Mouse (Mus musculus): ENCODE results near the gene Ttc26. TPM values are rescaled to one million over a fixed set of nuclear protein-coding genes. Genes with fewer than 3 reads are reported as not detected.
A peak's percentile ranks its signal among the peaks of the same experiment; 100 is the strongest.

The Ttc26 gene
- polyA plus RNA-seq, 1 experiment from 2014 or later, result 2.8 TPM

DNA sequence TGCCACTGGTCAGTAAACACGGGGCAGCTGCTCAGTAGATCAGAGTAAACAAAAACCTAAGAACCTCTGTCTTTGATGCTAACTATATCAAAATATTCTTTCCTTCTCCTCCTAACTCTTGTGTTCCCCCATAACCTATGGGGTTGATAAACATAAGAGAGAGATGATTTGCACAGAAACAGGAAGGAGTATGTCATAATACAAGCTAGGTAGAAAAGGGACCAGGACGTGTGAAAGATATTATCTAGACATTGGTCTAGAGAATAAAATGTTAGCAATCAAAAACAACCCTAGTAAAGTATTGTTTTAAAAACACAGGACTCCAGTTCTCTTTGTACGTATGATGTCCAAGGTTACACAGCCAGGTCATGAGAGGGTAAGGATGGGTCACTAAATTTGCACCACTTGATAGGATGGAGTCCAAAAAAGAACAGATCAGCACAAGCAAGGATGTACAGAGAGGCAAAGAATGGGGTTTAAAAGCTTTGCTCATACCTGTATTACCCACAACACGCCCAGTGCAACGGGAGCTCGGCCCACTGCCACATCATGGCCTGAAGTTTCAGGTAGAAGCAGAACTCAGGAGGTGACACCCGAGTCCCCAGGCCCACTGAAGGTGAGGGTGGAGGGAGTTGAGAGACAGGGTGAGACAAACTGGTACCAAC lies 37.1 kb upstream of the Ttc26 start:
- ATAC-seq (replicated peaks; ENCODE audit: extremely low read depth, insufficient read depth, low FRiP score), result no peak
- no peaks in the 10 kb centered on the region for H3K27me3 ChIP-seq (ENCODE audit: control insufficient read depth, insufficient read depth, low read length)
- H3K4me1 ChIP-seq (ENCODE audit: control insufficient read depth, insufficient read depth, low read length), result peaks cover 18% of the 10 kb centered on the region
- H3K9me3 ChIP-seq (replicated peaks; ENCODE audit: control insufficient read depth, low read length), result no peaks in the 10 kb centered on the region
- no peaks in the 10 kb centered on the region for H3K36me3 ChIP-seq (ENCODE audit: control insufficient read depth, insufficient read depth)
- H3K27ac ChIP-seq (ENCODE audit: low read length), result no peak overlapping the region
- H3K4me2 ChIP-seq (ENCODE audit: low read depth, low read length), result no peak overlapping the region
- no peak overlapping the region for H3K4me3 ChIP-seq (ENCODE audit: low read length)
- WGBS, result 79% methylated on average over 7 of the region's 7 CpGs
- H3K9ac ChIP-seq (ENCODE audit: low read length), result no peak overlapping the region

DNA sequence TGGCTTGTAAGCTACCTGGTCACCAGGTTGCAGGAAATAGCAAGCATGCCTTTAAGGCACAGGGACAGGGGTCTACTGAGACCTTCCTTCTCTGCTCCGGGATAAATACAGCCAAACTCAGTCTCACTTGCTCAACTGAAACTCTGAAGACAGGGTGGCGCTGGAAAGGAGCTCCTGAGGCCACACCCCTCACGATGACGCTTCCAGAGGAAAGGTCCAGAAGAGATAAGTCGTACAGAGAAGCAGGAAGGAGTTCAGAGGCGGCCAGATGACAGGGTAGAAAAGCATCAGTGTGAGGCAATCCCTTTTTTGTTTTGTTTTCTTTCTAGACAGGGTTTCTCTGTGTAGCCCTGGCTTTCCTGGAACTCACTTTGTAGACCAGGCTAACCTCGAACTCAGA lies 35.5 kb upstream of the Ttc26 start:
- Histone ChIP-seq H3K27me3 (ENCODE audit: control insufficient read depth, insufficient read depth, low read length) (no peaks in the 10 kb centered on the region; the same call in 1 of the 2 replicates), H3K9ac (ENCODE audit: low read length) (no peak overlapping the region), H3K4me2 (ENCODE audit: low read depth, low read length) (no peak overlapping the region), H3K27ac (ENCODE audit: low read length) (no peak overlapping the region), H3K4me3 (ENCODE audit: low read length) (no peak overlapping the region), H3K9me3 (replicated peaks; ENCODE audit: control insufficient read depth, low read length) (no peaks in the 10 kb centered on the region), H3K4me1 (ENCODE audit: control insufficient read depth, insufficient read depth, low read length) (peaks cover 18% of the 10 kb centered on the region), H3K36me3 (ENCODE audit: control insufficient read depth, insufficient read depth) (no peaks in the 10 kb centered on the region)
- ATAC-seq (replicated peaks; ENCODE audit: extremely low read depth, insufficient read depth, low FRiP score), result no peak
- WGBS, result 31% methylated on average over 7 of the region's 7 CpGs

DNA sequence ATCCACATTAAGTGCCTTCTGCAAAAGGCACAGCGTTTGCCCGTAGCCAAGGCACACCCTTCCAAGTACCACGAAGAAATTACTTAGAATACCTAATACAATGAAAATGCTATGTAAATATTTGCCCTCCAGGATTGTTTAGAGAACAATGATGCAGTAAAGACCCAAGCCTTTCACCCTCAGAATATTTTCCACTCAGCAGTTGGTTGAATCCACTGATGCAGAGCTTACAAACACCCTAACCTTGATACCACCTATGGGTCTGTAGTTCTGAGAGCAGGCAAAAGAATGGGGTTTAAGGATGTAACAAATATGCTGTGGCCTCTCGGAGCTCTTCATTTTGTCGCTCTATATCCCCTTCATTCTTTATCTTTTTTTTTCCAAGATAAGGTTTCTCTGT lies 33.4 kb upstream of the Ttc26 start:
- ATAC-seq (replicated peaks; ENCODE audit: extremely low read depth, insufficient read depth, low FRiP score), result no peak
- Histone ChIP-seq H3K4me2 (ENCODE audit: low read depth, low read length) (no peak overlapping the region), H3K4me1 (ENCODE audit: control insufficient read depth, insufficient read depth, low read length) (peaks cover 11% of the 10 kb centered on the region), H3K27me3 (ENCODE audit: control insufficient read depth, insufficient read depth, low read length) (peaks cover 7% of the 10 kb centered on the region), H3K4me3 (ENCODE audit: low read length) (no peak overlapping the region), H3K36me3 (ENCODE audit: control insufficient read depth, insufficient read depth) (no peaks in the 10 kb centered on the region), H3K27ac (ENCODE audit: low read length) (no peak overlapping the region), H3K9ac (ENCODE audit: low read length) (no peak overlapping the region), H3K9me3 (replicated peaks; ENCODE audit: control insufficient read depth, low read length) (no peaks in the 10 kb centered on the region)
- 77% methylated on average over 5 of the region's 5 CpGs for WGBS

DNA sequence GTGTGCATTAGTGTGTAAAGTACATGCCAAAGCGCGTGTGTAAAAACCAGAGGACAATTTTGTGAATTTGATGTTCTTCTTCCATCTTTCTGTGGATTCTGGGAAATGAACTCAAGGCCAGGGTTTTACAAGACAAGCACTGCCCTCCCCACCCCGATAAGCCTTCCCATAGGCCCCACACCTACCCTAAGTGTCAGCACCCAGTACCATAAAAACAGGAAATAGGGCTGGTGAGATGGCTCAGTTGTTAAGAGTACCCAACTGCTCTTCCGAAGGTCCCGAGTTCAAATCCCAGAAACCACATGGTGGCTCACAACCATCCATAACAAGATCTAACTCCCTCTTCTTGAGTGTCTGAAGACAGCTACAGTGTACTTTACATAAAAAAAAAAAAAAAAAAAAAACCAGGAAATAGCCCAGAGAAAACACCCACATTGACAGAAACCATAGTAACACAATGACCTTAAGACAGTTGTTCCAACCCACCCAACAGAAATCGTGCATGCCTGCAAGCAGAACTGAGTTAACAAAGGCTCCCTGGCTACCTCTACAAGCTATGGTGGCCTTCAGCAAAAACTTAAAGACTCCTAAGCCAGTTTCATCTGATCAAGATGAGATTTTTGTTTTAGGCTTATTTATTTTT lies 32.3 kb upstream of the Ttc26 start:
- 91% methylated on average over 6 of the region's 6 CpGs for WGBS
- H3K4me2 ChIP-seq (ENCODE audit: low read depth, low read length), result no peak overlapping the region
- ATAC-seq (replicated peaks; ENCODE audit: extremely low read depth, insufficient read depth, low FRiP score), result no peak

DNA sequence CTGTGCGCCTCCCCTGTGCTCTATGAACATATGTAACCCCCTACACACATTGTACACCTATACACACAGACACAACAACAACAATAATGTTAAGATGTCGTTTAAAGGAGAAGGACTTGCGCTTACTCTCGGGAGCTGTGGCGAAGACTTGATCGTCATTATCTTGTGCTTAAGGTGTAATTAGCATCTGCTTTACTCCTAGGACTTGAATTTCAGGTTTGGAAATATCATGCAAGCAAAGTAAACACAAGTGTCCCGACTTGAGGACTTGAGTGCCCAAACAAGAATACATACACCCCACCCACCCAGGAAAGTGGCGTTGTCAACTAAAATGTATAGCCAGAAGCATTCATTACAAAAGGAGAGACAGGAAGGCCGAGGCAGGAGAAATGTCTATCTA lies 31.5 kb upstream of the Ttc26 start:
- Histone ChIP-seq H3K4me3 (ENCODE audit: low read length) (no peak overlapping the region), H3K9ac (ENCODE audit: low read length) (no peak overlapping the region), H3K27me3 (ENCODE audit: control insufficient read depth, insufficient read depth, low read length) (peaks cover 7% of the 10 kb centered on the region), H3K36me3 (ENCODE audit: control insufficient read depth, insufficient read depth) (no peaks in the 10 kb centered on the region), H3K27ac (ENCODE audit: low read length) (no peak overlapping the region), H3K4me1 (ENCODE audit: control insufficient read depth, insufficient read depth, low read length) (peaks cover 12% of the 10 kb centered on the region), H3K4me2 (ENCODE audit: low read depth, low read length) (no peak overlapping the region), H3K9me3 (replicated peaks; ENCODE audit: control insufficient read depth, low read length) (no peaks in the 10 kb centered on the region)
- no peak for ATAC-seq (replicated peaks; ENCODE audit: extremely low read depth, insufficient read depth, low FRiP score)
- 73% methylated on average over 9 of the region's 9 CpGs for WGBS

More for the DNA sequence above, 32.3 kb upstream of the Ttc26 start:
- Histone ChIP-seq H3K36me3 (ENCODE audit: control insufficient read depth, insufficient read depth) (no peaks in the 10 kb centered on the region), H3K27ac (ENCODE audit: low read length) (no peak overlapping the region), H3K4me3 (ENCODE audit: low read length) (no peak overlapping the region), H3K9me3 (replicated peaks; ENCODE audit: control insufficient read depth, low read length) (no peaks in the 10 kb centered on the region), H3K4me1 (ENCODE audit: control insufficient read depth, insufficient read depth, low read length) (peaks cover 13% of the 10 kb centered on the region), H3K27me3 (ENCODE audit: control insufficient read depth, insufficient read depth, low read length) (peaks cover 7% of the 10 kb centered on the region), H3K9ac (ENCODE audit: low read length) (no peak overlapping the region)

DNA sequence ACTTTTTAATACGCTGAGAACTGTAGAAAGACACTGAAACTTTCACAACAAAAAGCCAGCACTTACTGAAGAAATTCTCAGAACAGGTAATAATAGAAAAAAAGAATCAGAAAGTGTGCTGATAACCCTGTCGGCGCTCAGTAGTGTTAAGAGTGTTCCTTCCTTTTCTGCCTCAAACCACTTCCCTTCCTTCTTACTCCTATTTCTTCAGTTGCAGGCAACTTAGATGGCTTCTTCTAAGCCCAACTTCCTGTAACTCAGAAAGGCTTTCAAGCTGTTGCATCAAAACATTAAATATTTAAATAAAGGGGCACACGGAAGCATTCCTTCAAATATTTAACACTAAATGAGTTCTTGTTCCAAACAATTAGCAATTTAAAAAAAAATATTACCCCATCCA lies 29.3 kb upstream of the Ttc26 start:
- WGBS, result 65% methylated on average over 4 of the region's 4 CpGs
- no peak for ATAC-seq (replicated peaks; ENCODE audit: extremely low read depth, insufficient read depth, low FRiP score)
- Histone ChIP-seq H3K4me2 (ENCODE audit: low read depth, low read length) (peak overlapping the region; percentile 81), H3K27me3 (ENCODE audit: control insufficient read depth, insufficient read depth, low read length) (peaks cover 12% of the 10 kb centered on the region), H3K27ac (ENCODE audit: low read length) (no peak overlapping the region), H3K36me3 (ENCODE audit: control insufficient read depth, insufficient read depth) (no peaks in the 10 kb centered on the region), H3K4me1 (ENCODE audit: control insufficient read depth, insufficient read depth, low read length) (peaks cover 13% of the 10 kb centered on the region; the same call in 1 of the 2 replicates), H3K9me3 (replicated peaks; ENCODE audit: control insufficient read depth, low read length) (no peaks in the 10 kb centered on the region), H3K9ac (ENCODE audit: low read length) (no peak overlapping the region), H3K4me3 (ENCODE audit: low read length) (peak overlapping the region; percentile 21; the same call in 1 of the 2 replicates)

DNA sequence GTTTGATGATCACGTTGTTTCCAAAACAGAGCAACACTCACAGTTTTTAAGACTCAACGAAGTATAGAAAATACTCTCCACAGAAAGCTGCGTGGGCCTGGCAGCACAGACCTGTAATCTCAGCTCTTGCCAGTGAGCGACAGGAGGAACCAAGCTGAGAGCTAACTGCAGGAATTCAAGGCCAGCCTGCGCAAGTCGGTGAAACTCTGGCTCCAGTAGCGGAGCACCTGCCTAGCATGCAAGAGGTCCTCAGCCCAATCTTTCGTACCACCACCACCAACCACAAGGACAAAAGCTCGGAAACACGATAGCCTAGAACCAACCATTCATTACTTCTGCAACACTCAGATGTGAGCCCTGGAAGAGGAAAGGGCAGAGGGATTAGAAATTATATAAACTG lies 28.8 kb upstream of the Ttc26 start:
- peak overlapping the region; percentile 33; the same call in 1 of the 2 replicates for H3K9ac ChIP-seq (ENCODE audit: low read length)

DNA sequence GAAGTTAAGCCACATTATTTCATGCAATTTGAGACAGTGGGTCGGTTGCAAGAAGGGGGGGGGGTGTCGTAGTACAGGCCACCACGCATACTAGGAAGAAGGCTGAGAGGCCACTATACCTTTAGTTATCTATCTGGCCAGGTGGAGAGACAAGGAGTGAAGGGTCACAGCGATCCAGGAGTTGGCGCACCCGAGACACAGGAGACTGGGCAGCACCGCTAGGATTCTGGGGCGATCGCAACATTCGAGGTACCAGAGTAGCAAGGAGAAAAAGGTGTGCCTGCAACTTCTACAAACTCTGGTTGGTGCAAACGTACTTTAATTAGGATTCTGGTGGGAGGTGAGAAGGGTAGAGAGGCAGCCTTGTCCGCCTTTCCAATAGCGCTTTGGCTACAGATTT lies 28.1 kb upstream of the Ttc26 start:
- ATAC-seq (replicated peaks; ENCODE audit: extremely low read depth, insufficient read depth, low FRiP score), result no peak
- Histone ChIP-seq H3K4me2 (ENCODE audit: low read depth, low read length) (peak overlapping the region; percentile 81), H3K9me3 (replicated peaks; ENCODE audit: control insufficient read depth, low read length) (no peaks in the 10 kb centered on the region), H3K36me3 (ENCODE audit: control insufficient read depth, insufficient read depth) (no peaks in the 10 kb centered on the region), H3K4me1 (ENCODE audit: control insufficient read depth, insufficient read depth, low read length) (peaks cover 13% of the 10 kb centered on the region; the same call in 1 of the 2 replicates), H3K9ac (ENCODE audit: low read length) (peak overlapping the region; percentile 83), H3K4me3 (ENCODE audit: low read length) (peak overlapping the region; percentile 84), H3K27ac (ENCODE audit: low read length) (no peak overlapping the region), H3K27me3 (ENCODE audit: control insufficient read depth, insufficient read depth, low read length) (peaks cover 12% of the 10 kb centered on the region)
- WGBS, result 14% methylated on average over 13 of the region's 13 CpGs

More for the DNA sequence above, 28.8 kb upstream of the Ttc26 start:
- peak overlapping the region; percentile 81 for H3K4me2 ChIP-seq (ENCODE audit: low read depth, low read length)
- WGBS, result 36% methylated on average over 10 of the region's 10 CpGs
- no peak overlapping the region; the same call in 1 of the 2 replicates for H3K27ac ChIP-seq (ENCODE audit: low read length)
- no peaks in the 10 kb centered on the region for H3K36me3 ChIP-seq (ENCODE audit: control insufficient read depth, insufficient read depth)
- ATAC-seq (replicated peaks; ENCODE audit: extremely low read depth, insufficient read depth, low FRiP score), result no peak
- peak overlapping the region; percentile 84 for H3K4me3 ChIP-seq (ENCODE audit: low read length)
- H3K9me3 ChIP-seq (replicated peaks; ENCODE audit: control insufficient read depth, low read length), result no peaks in the 10 kb centered on the region
- H3K27me3 ChIP-seq (ENCODE audit: control insufficient read depth, insufficient read depth, low read length), result peaks cover 12% of the 10 kb centered on the region
- H3K4me1 ChIP-seq (ENCODE audit: control insufficient read depth, insufficient read depth, low read length), result peaks cover 13% of the 10 kb centered on the region; the same call in 1 of the 2 replicates

All from heart, embryonic 16.5 days (tissue).